Mouse (Mus musculus) CH12.LX (cell line): ENCODE data around the gene Ap2a1. TPM values are rescaled to one million over a fixed set of nuclear protein-coding genes. Genes with fewer than 3 reads are reported as not detected.

Experiments used
- DNase-seq: peaks from one replicate; pipeline ENCODE4 v3.0.0-alpha.2; 2013; ENCODE audit errors: extremely low read depth
- H3K27ac ChIP-seq: 2 replicates; pipeline ENCODE4 v1.5.1; 2012; ENCODE audit warnings: low read depth, mild to moderate bottlenecking, control low read depth, moderate library complexity; ENCODE audit not compliant: insufficient read depth
- H3K27me3 ChIP-seq: replicated peaks from 2 replicates; pipeline ENCODE3; 2012; ENCODE audit warnings: inconsistent platforms
- H3K36me3 ChIP-seq, 2 experiments: replicated peaks in 1 of 2; 2 replicates each; pipeline versions ENCODE3 to v1.6.1; 2012; ENCODE audit warnings: inconsistent platforms in 1 of 2, low read length in 1 of 2, mild to moderate bottlenecking in 1 of 2, mixed read lengths in 1 of 2, moderate library complexity in 1 of 2; ENCODE audit not compliant: control insufficient read depth in 1 of 2, insufficient read depth in 1 of 2
- H3K4me1 ChIP-seq, 2 experiments: 2 replicates each; pipeline ENCODE4 v1.6.1; 2012; ENCODE audit warnings: inconsistent platforms in 1 of 2, moderate library complexity in 1 of 2; ENCODE audit not compliant: insufficient read depth in 2 of 2, control insufficient read depth in 1 of 2
- H3K4me2 ChIP-seq: 2 replicates; pipeline ENCODE4 v1.6.1; 2012; ENCODE audit warnings: low read depth, mild to moderate bottlenecking, control low read depth; ENCODE audit not compliant: poor library complexity, insufficient read depth, severe bottlenecking
- H3K4me3 ChIP-seq, 3 experiments: fragments of 150-350 bp in 1 of 3; sonication (generic) in 1 of 3; replicated peaks in 1 of 3; 2 replicates each; pipeline versions ENCODE3 to v1.5.1; 2011 to 2012; ENCODE audit warnings: low read depth in 2 of 3, low read length in 2 of 3, mild to moderate bottlenecking in 2 of 3, moderate library complexity in 2 of 3, control low read depth in 1 of 3, improper control_type of control experiment in 1 of 3, inconsistent platforms in 1 of 3, mixed read lengths in 1 of 3; ENCODE audit not compliant: poor library complexity in 1 of 3
- H3K79me2 ChIP-seq: replicated peaks from 2 replicates; pipeline ENCODE4 v1.6.1; 2012; ENCODE audit warnings: mild to moderate bottlenecking, moderate library complexity; ENCODE audit not compliant: control insufficient read depth, poor library complexity, insufficient read depth, severe bottlenecking; ENCODE audit errors: extremely low read depth
- H3K9ac ChIP-seq: 2 replicates; pipeline ENCODE4 v1.6.1; 2012; ENCODE audit warnings: low read depth, mild to moderate bottlenecking, control low read depth, moderate library complexity; ENCODE audit not compliant: insufficient read depth
- H3K9me3 ChIP-seq: replicated peaks from 2 replicates; pipeline ENCODE3; 2012; ENCODE audit warnings: low read length, inconsistent platforms, mixed read lengths
- CTCF ChIP-seq, 2 experiments: IDR thresholded peaks in 1 of 2; conservative IDR thresholded peaks in 1 of 2; 2 replicates each; pipeline ENCODE4 v1.5.1; 2011 to 2012; ENCODE audit warnings: low read depth in 2 of 2, low read length in 2 of 2, improper control_type of control experiment in 1 of 2, inconsistent platforms in 1 of 2, mild to moderate bottlenecking in 1 of 2, moderate library complexity in 1 of 2
- ELF1 ChIP-seq: IDR thresholded peaks from 2 replicates; pipeline ENCODE4 v1.6.1; 2014; ENCODE audit warnings: low read depth, mild to moderate bottlenecking, inconsistent platforms, low read length, improper control_type of control experiment
- ETS1 ChIP-seq: conservative IDR thresholded peaks from 2 replicates; pipeline ENCODE4 v1.6.1; 2012; ENCODE audit warnings: low read depth, mild to moderate bottlenecking, inconsistent platforms, low read length, improper control_type of control experiment, moderate library complexity
- GABPA ChIP-seq: IDR thresholded peaks from 2 replicates; pipeline ENCODE4 v1.6.1; 2012; ENCODE audit warnings: low read depth, low read length, improper control_type of control experiment, inconsistent platforms; ENCODE audit not compliant: insufficient replicate concordance
- JUND ChIP-seq: conservative IDR thresholded peaks from 2 replicates; pipeline ENCODE4 v1.6.1; 2011; ENCODE audit warnings: low read depth, low read length, improper control_type of control experiment
- MAFK ChIP-seq: IDR thresholded peaks from 2 replicates; pipeline ENCODE4 v1.6.1; 2011; ENCODE audit warnings: low read length, improper control_type of control experiment; ENCODE audit not compliant: insufficient replicate concordance
- MAZ ChIP-seq: IDR thresholded peaks from 2 replicates; pipeline ENCODE4 v1.6.1; 2012; ENCODE audit warnings: low read depth, mild to moderate bottlenecking, inconsistent platforms, low read length, improper control_type of control experiment, moderate library complexity
- MXI1 ChIP-seq: IDR thresholded peaks from 2 replicates; pipeline ENCODE4 v1.6.1; 2011; ENCODE audit warnings: mild to moderate bottlenecking, low read depth, low read length, improper control_type of control experiment
- NELFE ChIP-seq: IDR thresholded peaks from 2 replicates; pipeline ENCODE4 v1.6.1; 2011; ENCODE audit warnings: low read depth, low read length, improper control_type of control experiment
- NRF1 ChIP-seq: IDR thresholded peaks from 2 replicates; pipeline ENCODE4 v1.6.1; 2014; ENCODE audit warnings: low read depth, mild to moderate bottlenecking, inconsistent platforms, low read length, improper control_type of control experiment, moderate library complexity
- PAX5 ChIP-seq: IDR thresholded peaks from 2 replicates; pipeline ENCODE4 v1.6.1; 2012; ENCODE audit warnings: low read length, inconsistent platforms, mixed read lengths
- SIN3A ChIP-seq: IDR thresholded peaks from 2 replicates; pipeline ENCODE4 v1.6.1; 2012; ENCODE audit warnings: low read length, improper control_type of control experiment, inconsistent platforms
- TBP ChIP-seq: conservative IDR thresholded peaks from 2 replicates; pipeline ENCODE4 v1.6.1; 2011; ENCODE audit warnings: low read depth, low read length, improper control_type of control experiment
- UBTF ChIP-seq: IDR thresholded peaks from 2 replicates; pipeline ENCODE4 v1.6.1; 2012; ENCODE audit warnings: low read depth, mild to moderate bottlenecking, inconsistent platforms, low read length, improper control_type of control experiment, moderate library complexity
- USF2 ChIP-seq: conservative IDR thresholded peaks from 2 replicates; pipeline ENCODE4 v1.6.1; 2011; ENCODE audit warnings: low read depth, low read length, improper control_type of control experiment
- ZC3H11A ChIP-seq: IDR thresholded peaks from 2 replicates; pipeline ENCODE4 v1.6.1; 2012; ENCODE audit warnings: low read depth, mild to moderate bottlenecking, inconsistent platforms, low read length, improper control_type of control experiment
- ZKSCAN1 ChIP-seq: IDR thresholded peaks from 2 replicates; pipeline ENCODE4 v1.6.1; 2012; ENCODE audit warnings: low read depth, inconsistent platforms, low read length, improper control_type of control experiment, borderline replicate concordance
- dilution Hi-C: fragments of 300-500 bp; cut with MboI; formaldehyde crosslinking; loops from 2 replicates; pipeline ENCODE4 v1.14.3; 2020; ENCODE audit warnings: low sequenced_read_pairs; ENCODE audit not compliant: extremely low pct_unique_long_range_greater_than_20kb, extremely low pct_ligation_motif_present
- in situ Hi-C: fragments of 300-500 bp; cut with MboI; formaldehyde crosslinking; loops from 3 replicates; pipeline ENCODE4 v1.14.3; 2019; ENCODE audit warnings: low sequenced_read_pairs, low pct_ligation_motif_present, low pct_unique_long_range_greater_than_20kb, mixed read lengths
- polyA plus RNA-seq: library from polyadenylated mRNA; unstranded; fragments of >175 nt; gene quantifications from 2 replicates; pipeline ENCODE4 v1.2.1, GENCODE M21; 2012; ENCODE audit warnings: low read depth; ENCODE audit not compliant: insufficient read length
- total RNA-seq, 2 experiments: library from RNA; depleted of rRNA; stranded (reverse); fragments of 300-350 nt in 1 of 2; fragments of >200 nt in 1 of 2; gene quantifications; 2 replicates each; pipeline ENCODE4 v1.2.3; 2012 to 2014

Ap2a1 gene
- total and polyA plus RNA-seq, 3 experiments = 35.7 to 61.1 (median 56.3) TPM

DNA sequence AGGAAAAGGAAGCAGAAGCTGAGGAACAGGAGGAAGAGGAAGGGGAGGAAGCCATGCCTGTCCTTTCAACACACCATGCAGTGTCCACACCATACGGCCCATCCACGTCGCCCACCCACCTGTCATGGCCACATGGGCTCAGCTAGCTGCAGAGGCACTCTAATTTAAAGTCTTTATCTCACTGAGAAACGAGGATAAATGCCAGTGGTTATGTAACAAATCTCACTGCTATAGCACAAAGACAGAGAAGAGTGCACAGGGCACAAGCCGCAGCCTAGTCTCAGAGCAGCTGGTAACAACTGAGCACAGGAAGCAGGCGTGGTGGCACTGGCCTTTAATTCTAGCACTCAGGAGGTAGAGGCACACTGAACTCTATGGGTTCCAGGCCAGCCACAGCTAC lies 20.6 kb upstream of the Ap2a1 start:
- TF ChIP-seq SIN3A = no peak
- no peak for TF ChIP-seq ETS1
- no peak for TF ChIP-seq ZC3H11A
- TF ChIP-seq ZKSCAN1 = no peak
- no peak for TF ChIP-seq MXI1
- no peak for TF ChIP-seq TBP
- no peak for TF ChIP-seq UBTF
- no peak for TF ChIP-seq NELFE
- no peak for TF ChIP-seq MAFK
- TF ChIP-seq JUND = no peak
- TF ChIP-seq NRF1 = no peak
- TF ChIP-seq GABPA = no peak
- no peak for TF ChIP-seq PAX5
- no peak for TF ChIP-seq USF2
- H3K4me1 ChIP-seq = peaks cover 3 to 16% of the 10 kb centered on the region in 2 experiments; a peak in 3 of 4 replicates
- in situ Hi-C loops (loop anchor here (10.0 kb wide), 2 partner anchors 95 to 205 kb away; partner anchors contain the start of genes Pnkp and Vrk3), dilution Hi-C loops (no loop called here)
- no peaks in the 10 kb centered on the region for H3K79me2 ChIP-seq
- H3K4me2 ChIP-seq = no peak overlapping the region
- no peaks in the 10 kb centered on the region for H3K9me3 ChIP-seq
- no peak overlapping the region for H3K27ac ChIP-seq
- no peak overlapping the region for H3K4me3 ChIP-seq
- H3K27me3 ChIP-seq = peaks cover 51% of the 10 kb centered on the region
- no peak overlapping the region for H3K9ac ChIP-seq
- peaks cover 0 to 2% of the 10 kb centered on the region in 2 experiments for H3K36me3 ChIP-seq
- no peak for DNase-seq

DNA sequence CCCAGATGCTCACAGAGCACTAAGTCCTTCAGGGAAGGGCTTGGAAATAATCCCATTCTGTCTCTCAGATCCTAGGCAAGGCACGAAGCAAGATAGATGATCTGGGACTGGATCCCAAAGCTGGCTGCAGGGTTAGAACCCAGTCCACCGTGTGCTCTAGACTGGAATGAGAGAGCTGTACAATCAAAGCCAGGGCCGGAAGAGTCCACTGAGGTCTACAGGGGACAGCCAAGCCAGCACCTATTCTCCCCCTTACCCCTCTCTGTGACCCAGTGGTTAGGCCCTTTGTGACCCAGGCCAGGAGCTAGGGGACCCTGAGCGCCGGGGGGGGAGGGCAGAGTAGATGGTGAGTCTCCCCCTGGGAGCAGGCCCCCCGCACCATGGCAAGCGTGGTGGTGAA lies 13.6 kb upstream of the Ap2a1 start, which contains the start of gene Tsks:
TSS of gene Tsks (plus strand) at position 301 of the 400 bp plus-strand sequence.
- in situ Hi-C loops (no loop called here), dilution Hi-C loops (no loop called here)
- H3K79me2 ChIP-seq = no peaks in the 10 kb centered on the region
- peaks cover 17% of the 10 kb centered on the region for H3K27me3 ChIP-seq
- no peak within 1 kb of the TSS for H3K4me3 ChIP-seq
- TF ChIP-seq ELF1 (no peak), ETS1 (no peak), MAZ (no peak), CTCF (conservative IDR thresholded peaks at IDR 0.05 in 1 of 2, IDR thresholded peaks at IDR 0.05 in 1 of 2; ENCODE audit: low read depth in 2 of 2, low read length in 2 of 2) (no peak), MAFK (no peak), UBTF (no peak)
- no peaks in the 10 kb centered on the region for H3K4me1 ChIP-seq
- no peak within 1 kb of the TSS for H3K27ac ChIP-seq
- H3K9ac ChIP-seq = no peak within 1 kb of the TSS
- H3K36me3 ChIP-seq = no peaks in the 10 kb centered on the region
- H3K9me3 ChIP-seq = no peaks in the 10 kb centered on the region
- no peak for DNase-seq
- H3K4me2 ChIP-seq = no peak within 1 kb of the TSS
